Mouse (Mus musculus): Measurements from ENCODE around the gene 1700001O22Rik. TPM values are rescaled to one million over a fixed set of nuclear protein-coding genes. Genes with fewer than 3 reads are reported as not detected.

1700001O22Rik gene
- 1.3 and 1.8 TPM in 2 replicates for polyA plus RNA-seq (2016; fragmentation: Nextera tagmentation; extraction: Ambion mirVana)

GRCm38 (mm10) chr2:30803604-30804003 is at the start of gene 1700001O22Rik:
Gene 1700001O22Rik, minus strand, starts transcription at chr2:30803661.
- Histone ChIP-seq H3K4me1 (peaks cover 15% of the 10 kb centered on the region), H3K27ac (no peak within 1 kb of the TSS), H3K4me3 (no peak within 1 kb of the TSS), H3K27me3 (ENCODE audit: insufficient read depth, poor library complexity, severe bottlenecking) (peaks cover 53% of the 10 kb centered on the region), H3K36me3 (no peaks in the 10 kb centered on the region), H3K9me3 (no peaks in the 10 kb centered on the region)
- WGBS = 76% methylated on average over 3 of the region's 3 CpGs
- no peak for DNase-seq (ENCODE audit: low spot score)

GRCm38 (mm10) chr2:30852771-30853313 is 49.4 kb upstream of the 1700001O22Rik start:
- Histone ChIP-seq H3K27ac (peak overlapping the region; percentile 69), H3K4me3 (no peak overlapping the region), H3K36me3 (peaks cover 11% of the 10 kb centered on the region; the same call in 1 of the 2 replicates), H3K4me1 (peaks cover 81% of the 10 kb centered on the region), H3K9me3 (no peaks in the 10 kb centered on the region), H3K27me3 (ENCODE audit: insufficient read depth, poor library complexity, severe bottlenecking) (no peaks in the 10 kb centered on the region)
- no peak for DNase-seq (ENCODE audit: low spot score)
- WGBS = 33% methylated on average over 20 of the region's 20 CpGs

- Histone ChIP-seq H3K27me3 (ENCODE audit: insufficient read depth, poor library complexity, severe bottlenecking) (no peaks in the 10 kb centered on the region), H3K36me3 (peaks cover 11% of the 10 kb centered on the region; the same call in 1 of the 2 replicates), H3K4me3 (no peak overlapping the region), H3K4me1 (peaks cover 86% of the 10 kb centered on the region), H3K27ac (peak overlapping the region; percentile 53), H3K9me3 (no peaks in the 10 kb centered on the region)
- whole genome bisulfite sequencing = 26% methylated on average over 6 of the region's 6 CpGs
- DNase-seq (ENCODE audit: low spot score) = no peak
Measured at GRCm38 (mm10) chr2:30850581-30850980, 47.1 kb upstream of the 1700001O22Rik start.

- peak overlapping the region; percentile 95 for H3K27ac ChIP-seq
- peaks cover 12% of the 10 kb centered on the region; the same call in 1 of the 2 replicates for H3K27me3 ChIP-seq (ENCODE audit: insufficient read depth, poor library complexity, severe bottlenecking)
- H3K4me1 ChIP-seq = peaks cover 80% of the 10 kb centered on the region
Measured at GRCm38 (mm10) chr2:30848184-30848583, 44.7 kb upstream of the 1700001O22Rik start.

GRCm38 (mm10) chr2:30846723-30847122 is 43.3 kb upstream of the 1700001O22Rik start:
- Histone ChIP-seq H3K4me1 (peaks cover 78% of the 10 kb centered on the region), H3K27me3 (ENCODE audit: insufficient read depth, poor library complexity, severe bottlenecking) (peaks cover 12% of the 10 kb centered on the region; the same call in 1 of the 2 replicates), H3K36me3 (0 out of 2 replicates have a peak, but pooled peaks cover 4% of the 10 kb centered on the region), H3K4me3 (peak overlapping the region; percentile 82), H3K9me3 (no peaks in the 10 kb centered on the region), H3K27ac (peak overlapping the region; percentile 95)
- 8% methylated on average over 6 of the region's 6 CpGs for WGBS
- DNase-seq (ENCODE audit: low spot score) = peak; percentile 92

More at GRCm38 (mm10) chr2:30848184-30848583, 44.7 kb upstream of the 1700001O22Rik start:
- DNase-seq (ENCODE audit: low spot score) = no peak
- WGBS = 68% methylated on average over 8 of the region's 8 CpGs
- H3K9me3 ChIP-seq = no peaks in the 10 kb centered on the region
- 0 out of 2 replicates have a peak, but pooled peaks cover 4% of the 10 kb centered on the region for H3K36me3 ChIP-seq
- H3K4me3 ChIP-seq = no peak overlapping the region

- no peaks in the 10 kb centered on the region for H3K9me3 ChIP-seq
- H3K4me1 ChIP-seq = peaks cover 73% of the 10 kb centered on the region
- H3K27ac ChIP-seq = peak overlapping the region; percentile 95
- H3K4me3 ChIP-seq = peak overlapping the region; percentile 82
- 38% methylated on average over 8 of the region's 8 CpGs for WGBS
- 0 out of 2 replicates have a peak, but pooled peaks cover 4% of the 10 kb centered on the region for H3K36me3 ChIP-seq
- no peak for DNase-seq (ENCODE audit: low spot score)
- H3K27me3 ChIP-seq (ENCODE audit: insufficient read depth, poor library complexity, severe bottlenecking) = peaks cover 12% of the 10 kb centered on the region; the same call in 1 of the 2 replicates
Measured at GRCm38 (mm10) chr2:30846236-30846635, 42.8 kb upstream of the 1700001O22Rik start.

GRCm38 (mm10) chr2:30845152-30846070 is 42.0 kb upstream of the 1700001O22Rik start:
- Histone ChIP-seq H3K27me3 (ENCODE audit: insufficient read depth, poor library complexity, severe bottlenecking) (peaks cover 12% of the 10 kb centered on the region; the same call in 1 of the 2 replicates), H3K36me3 (0 out of 2 replicates have a peak, but pooled peaks cover 4% of the 10 kb centered on the region), H3K4me1 (peaks cover 65% of the 10 kb centered on the region), H3K9me3 (no peaks in the 10 kb centered on the region), H3K4me3 (peak overlapping the region; percentile 82), H3K27ac (peak overlapping the region; percentile 95)
- DNase-seq (ENCODE audit: low spot score) = no peak
- 1% methylated on average over 80 of the region's 80 CpGs for WGBS

- 14% methylated on average over 10 of the region's 10 CpGs for WGBS
- DNase-seq (ENCODE audit: low spot score) = peak; percentile 82
- Histone ChIP-seq H3K36me3 (no peaks in the 10 kb centered on the region), H3K27me3 (ENCODE audit: insufficient read depth, poor library complexity, severe bottlenecking) (peaks cover 12% of the 10 kb centered on the region; the same call in 1 of the 2 replicates), H3K9me3 (no peaks in the 10 kb centered on the region), H3K27ac (peak overlapping the region; percentile 72), H3K4me1 (peaks cover 50% of the 10 kb centered on the region), H3K4me3 (peak overlapping the region; percentile 40)
Measured at GRCm38 (mm10) chr2:30842615-30843014, 39.2 kb upstream of the 1700001O22Rik start.

- DNase-seq (ENCODE audit: low spot score) = no peak
- no peaks in the 10 kb centered on the region for H3K9me3 ChIP-seq
- H3K4me1 ChIP-seq = peaks cover 48% of the 10 kb centered on the region
- 19% methylated on average over 21 of the region's 21 CpGs for WGBS
- no peaks in the 10 kb centered on the region for H3K27me3 ChIP-seq (ENCODE audit: insufficient read depth, poor library complexity, severe bottlenecking)
- H3K4me3 ChIP-seq = peak overlapping the region; percentile 32; the same call in 1 of the 2 replicates
- H3K36me3 ChIP-seq = no peaks in the 10 kb centered on the region
- H3K27ac ChIP-seq = peak overlapping the region; percentile 83
Measured at GRCm38 (mm10) chr2:30836238-30836990, 33.0 kb upstream of the 1700001O22Rik start.

- H3K4me1 ChIP-seq = peaks cover 55% of the 10 kb centered on the region
- no peak within 1 kb of the TSS for H3K4me3 ChIP-seq
- no peaks in the 10 kb centered on the region for H3K36me3 ChIP-seq
- no peaks in the 10 kb centered on the region for H3K27me3 ChIP-seq (ENCODE audit: insufficient read depth, poor library complexity, severe bottlenecking)
- 49% methylated on average over 8 of the region's 10 CpGs for WGBS
- H3K27ac ChIP-seq = peak within 1 kb of the TSS; percentile 83
- no peaks in the 10 kb centered on the region for H3K9me3 ChIP-seq
- DNase-seq (ENCODE audit: low spot score) = no peak
Measured at GRCm38 (mm10) chr2:30834373-30835022, 31.0 kb upstream of the 1700001O22Rik start, which contains the start of gene Prrx2. Gene Prrx2, plus strand, starts transcription at chr2:30834972.

- H3K36me3 ChIP-seq = no peaks in the 10 kb centered on the region
- WGBS = 35% methylated on average over 5 of the region's 5 CpGs
- H3K27me3 ChIP-seq (ENCODE audit: insufficient read depth, poor library complexity, severe bottlenecking) = no peaks in the 10 kb centered on the region
- H3K4me1 ChIP-seq = peaks cover 55% of the 10 kb centered on the region
- H3K4me3 ChIP-seq = no peak overlapping the region
- no peak for DNase-seq (ENCODE audit: low spot score)
- no peaks in the 10 kb centered on the region for H3K9me3 ChIP-seq
- H3K27ac ChIP-seq = peak overlapping the region; percentile 83
Measured at GRCm38 (mm10) chr2:30833644-30834043, 30.2 kb upstream of the 1700001O22Rik start.

All from heart, embryonic 10.5 days (tissue).